Mouse (Mus musculus) midbrain, embryonic 12.5 days (tissue): ENCODE measurements around the gene Tmem189. TPM values are rescaled to one million over a fixed set of nuclear protein-coding genes. Genes with fewer than 3 reads are reported as not detected.
A peak's percentile ranks its signal among the peaks of the same experiment; 100 is the strongest.

ENCODE experiments used
- ATAC-seq: fragments of 200-750 bp; cut with Nextera tagmentation; 2 replicates; pipeline ENCODE4 v1.8.0; 2017; ENCODE audit warnings: low read depth, moderate TSS enrichment, moderate library complexity; ENCODE audit not compliant: low FRiP score
- H3K27ac ChIP-seq: fragments of 300-500 bp; sonication (generic); replicated peaks from 2 replicates; pipeline ENCODE4 v1.5.1; 2016; ENCODE audit warnings: mild to moderate bottlenecking
- H3K27me3 ChIP-seq: fragments of 300-500 bp; sonication (generic); 2 replicates; pipeline ENCODE4 v1.6.1; 2016; ENCODE audit warnings: mild to moderate bottlenecking
- H3K36me3 ChIP-seq: fragments of 300-500 bp; sonication (generic); 2 replicates; pipeline ENCODE4 v1.6.1; 2016
- H3K4me1 ChIP-seq: fragments of 300-500 bp; sonication (generic); 2 replicates; pipeline ENCODE4 v1.6.1; 2016
- H3K4me2 ChIP-seq: fragments of 300-500 bp; sonication (generic); replicated peaks from 2 replicates; pipeline ENCODE4 v1.6.1; 2016; ENCODE audit warnings: mild to moderate bottlenecking, moderate library complexity
- H3K4me3 ChIP-seq: fragments of 300-500 bp; sonication (generic); 2 replicates; pipeline ENCODE4 v1.5.1; 2016; ENCODE audit warnings: mild to moderate bottlenecking
- H3K9ac ChIP-seq: fragments of 300-500 bp; sonication (generic); replicated peaks from 2 replicates; pipeline ENCODE4 v1.6.1; 2016; ENCODE audit warnings: mild to moderate bottlenecking, moderate library complexity
- H3K9me3 ChIP-seq: fragments of 300-500 bp; sonication (generic); 2 replicates; pipeline ENCODE4 v1.6.1; 2016; ENCODE audit warnings: mild to moderate bottlenecking
- WGBS: fragments of 180-500 bp; shearing (Covaris S2); methylation state at CpG from one replicate; pipeline ENCODE4 v1.1.7; 2016; 5-methylcytosine and 5-hydroxymethylcytosine counted together
- polyA plus RNA-seq: library from polyadenylated mRNA; unstranded; fragments of >200 nt; fragmentation: Nextera tagmentation; extraction: Ambion mirVana; gene quantifications from 2 replicates; pipeline ENCODE4 v1.2.1, GENCODE M21; 2016

The Tmem189 gene
- polyA plus RNA-seq, 1 experiment from 2014 or later: 36.5 TPM

GRCm38 (mm10) chr2:167696143-167696542 lies 6.5 kb upstream of the Tmem189 start:
- H3K9me3 ChIP-seq: no peaks in the 10 kb centered on the region
- peaks cover 22% of the 10 kb centered on the region for H3K27me3 ChIP-seq
- H3K36me3 ChIP-seq: no peaks in the 10 kb centered on the region
- no peaks in the 10 kb centered on the region for H3K4me1 ChIP-seq
- H3K9ac ChIP-seq: no peak overlapping the region
- H3K4me2 ChIP-seq: no peak overlapping the region
- ATAC-seq: no peak
- WGBS: 92% methylated on average over 7 of the region's 7 CpGs
- H3K4me3 ChIP-seq: no peak overlapping the region
- H3K27ac ChIP-seq: no peak overlapping the region

GRCm38 (mm10) chr2:167695491-167695890 lies 5.9 kb upstream of the Tmem189 start:
- Histone ChIP-seq H3K27me3 (peaks cover 28% of the 10 kb centered on the region), H3K4me1 (no peaks in the 10 kb centered on the region), H3K27ac (no peak overlapping the region), H3K4me3 (no peak overlapping the region), H3K36me3 (no peaks in the 10 kb centered on the region), H3K9me3 (no peaks in the 10 kb centered on the region), H3K4me2 (no peak overlapping the region), H3K9ac (no peak overlapping the region)
- no peak for ATAC-seq
- 80% methylated on average over 14 of the region's 14 CpGs for WGBS

- WGBS: 96% methylated on average over 7 of the region's 7 CpGs
- no peak for ATAC-seq
Observed at GRCm38 (mm10) chr2:167694963-167695362, 5.3 kb upstream of the Tmem189 start.

GRCm38 (mm10) chr2:167694244-167694643 lies 4.6 kb upstream of the Tmem189 start:
- Histone ChIP-seq H3K27ac (no peak overlapping the region), H3K4me1 (peaks cover 8% of the 10 kb centered on the region), H3K9me3 (no peaks in the 10 kb centered on the region), H3K9ac (no peak overlapping the region), H3K27me3 (peaks cover 39% of the 10 kb centered on the region), H3K4me3 (no peak overlapping the region), H3K4me2 (no peak overlapping the region), H3K36me3 (no peaks in the 10 kb centered on the region)
- WGBS: 77% methylated on average over 1 of the region's 1 CpGs
- no peak for ATAC-seq

More at GRCm38 (mm10) chr2:167694963-167695362, 5.3 kb upstream of the Tmem189 start:
- Histone ChIP-seq H3K9me3 (no peaks in the 10 kb centered on the region), H3K4me1 (peaks cover under 1% of the 10 kb centered on the region), H3K36me3 (no peaks in the 10 kb centered on the region), H3K4me3 (no peak overlapping the region), H3K9ac (no peak overlapping the region), H3K27ac (no peak overlapping the region), H3K27me3 (peaks cover 32% of the 10 kb centered on the region), H3K4me2 (no peak overlapping the region)

GRCm38 (mm10) chr2:167693540-167693939 lies 3.9 kb upstream of the Tmem189 start:
- 85% methylated on average over 2 of the region's 2 CpGs for WGBS
- Histone ChIP-seq H3K4me1 (peaks cover 12% of the 10 kb centered on the region), H3K36me3 (no peaks in the 10 kb centered on the region), H3K27ac (no peak overlapping the region), H3K9ac (no peak overlapping the region), H3K4me2 (no peak overlapping the region), H3K27me3 (peaks cover 46% of the 10 kb centered on the region), H3K4me3 (no peak overlapping the region), H3K9me3 (no peaks in the 10 kb centered on the region)
- no peak for ATAC-seq

- H3K27ac ChIP-seq: no peak overlapping the region
- no peak overlapping the region for H3K4me2 ChIP-seq
- no peak overlapping the region for H3K9ac ChIP-seq
- peaks cover 17% of the 10 kb centered on the region for H3K4me1 ChIP-seq
- H3K27me3 ChIP-seq: peaks cover 53% of the 10 kb centered on the region
- H3K4me3 ChIP-seq: no peak overlapping the region
- H3K36me3 ChIP-seq: no peaks in the 10 kb centered on the region
- no peak for ATAC-seq
- WGBS: 64% methylated on average over 3 of the region's 3 CpGs
- no peaks in the 10 kb centered on the region for H3K9me3 ChIP-seq
Observed at GRCm38 (mm10) chr2:167692831-167693230, 3.2 kb upstream of the Tmem189 start.

GRCm38 (mm10) chr2:167691871-167692661 lies 2.4 kb upstream of the Tmem189 start:
- Histone ChIP-seq H3K4me3 (no peak overlapping the region), H3K4me1 (peaks cover 17% of the 10 kb centered on the region), H3K4me2 (no peak overlapping the region), H3K27me3 (peaks cover 61% of the 10 kb centered on the region), H3K36me3 (no peaks in the 10 kb centered on the region), H3K9me3 (no peaks in the 10 kb centered on the region), H3K9ac (no peak overlapping the region), H3K27ac (no peak overlapping the region)
- no peak for ATAC-seq
- 88% methylated on average over 14 of the region's 14 CpGs for WGBS

GRCm38 (mm10) chr2:167691410-167691809 lies 1.8 kb upstream of the Tmem189 start:
- no peak for ATAC-seq
- no peaks in the 10 kb centered on the region for H3K9me3 ChIP-seq

GRCm38 (mm10) chr2:167690962-167691311 lies 1.3 kb upstream of the Tmem189 start:
- WGBS: 83% methylated on average over 12 of the region's 12 CpGs
- peaks cover 72% of the 10 kb centered on the region for H3K27me3 ChIP-seq

More at GRCm38 (mm10) chr2:167691410-167691809, 1.8 kb upstream of the Tmem189 start:
- peaks cover 17% of the 10 kb centered on the region for H3K4me1 ChIP-seq
- 94% methylated on average over 6 of the region's 6 CpGs for WGBS
- no peak overlapping the region for H3K4me3 ChIP-seq
- no peak overlapping the region for H3K27ac ChIP-seq
- no peaks in the 10 kb centered on the region for H3K36me3 ChIP-seq
- H3K27me3 ChIP-seq: peaks cover 67% of the 10 kb centered on the region
- no peak overlapping the region for H3K4me2 ChIP-seq
- H3K9ac ChIP-seq: no peak overlapping the region

GRCm38 (mm10) chr2:167690219-167690961 lies 768 bp upstream of the Tmem189 start:
- no peak overlapping the region for H3K27ac ChIP-seq
- peak overlapping the region; percentile 52 for H3K4me3 ChIP-seq
- H3K36me3 ChIP-seq: no peaks in the 10 kb centered on the region

More at GRCm38 (mm10) chr2:167690962-167691311, 1.3 kb upstream of the Tmem189 start:
- no peak overlapping the region for H3K27ac ChIP-seq
- H3K4me2 ChIP-seq: no peak overlapping the region
- H3K4me3 ChIP-seq: no peak overlapping the region
- no peaks in the 10 kb centered on the region for H3K9me3 ChIP-seq
- H3K36me3 ChIP-seq: no peaks in the 10 kb centered on the region
- H3K9ac ChIP-seq: no peak overlapping the region
- peaks cover 17% of the 10 kb centered on the region for H3K4me1 ChIP-seq
- ATAC-seq: no peak

GRCm38 (mm10) chr2:167688498-167689451 lies 847 bp downstream of the Tmem189 start, which contains the start of gene Cebpb:
Gene Cebpb (plus strand): TSS chr2:167688915.
- peaks cover 90% of the 10 kb centered on the region for H3K27me3 ChIP-seq
- peak within 1 kb of the TSS; percentile 52 for H3K4me3 ChIP-seq
- H3K27ac ChIP-seq: no peak within 1 kb of the TSS
- peaks cover 17% of the 10 kb centered on the region for H3K4me1 ChIP-seq
- peak within 1 kb of the TSS; percentile 72 for H3K4me2 ChIP-seq
- H3K9ac ChIP-seq: peak within 1 kb of the TSS; percentile 37
- no peaks in the 10 kb centered on the region for H3K36me3 ChIP-seq
- no peaks in the 10 kb centered on the region for H3K9me3 ChIP-seq
- ATAC-seq: peak; percentile 39
- WGBS: under 1% methylated on average over 122 of the region's 147 CpGs

More at GRCm38 (mm10) chr2:167690219-167690961, 768 bp upstream of the Tmem189 start:
- Histone ChIP-seq H3K9me3 (no peaks in the 10 kb centered on the region), H3K9ac (no peak overlapping the region), H3K4me2 (peak overlapping the region; percentile 72; the same call in 1 of the 2 replicates), H3K27me3 (peaks cover 77% of the 10 kb centered on the region), H3K4me1 (peaks cover 17% of the 10 kb centered on the region)
- ATAC-seq: no peak
- 65% methylated on average over 14 of the region's 15 CpGs for WGBS
